Mouse (Mus musculus) erythroid progenitor cell, adult 5-6 weeks (primary cell): ENCODE results near the gene Eif2ak3. TPM values are rescaled to one million over a fixed set of nuclear protein-coding genes. Genes with fewer than 3 reads are reported as not detected.

ENCODE experiments used
- ATAC-seq: replicated peaks from 2 replicates; pipeline ENCODE4 v1.8.0; 2016; ENCODE audit warnings: moderate number of reproducible peaks, mild to moderate bottlenecking, moderate TSS enrichment, inconsistent platforms; ENCODE audit not compliant: poor library complexity, low FRiP score, severe bottlenecking
- total RNA-seq, 2 experiments: library from RNA; stranded (forward) in 1 of 2; stranded (reverse) in 1 of 2; fragments of 150-400 nt in 1 of 2; fragments of 186-747, 209-891 nt in 1 of 2; gene quantifications; 2 replicates each; pipeline versions ENCODE4 v1.2.3 to v1.2.4; 2015 to 2017; ENCODE audit warnings: low replicate concordance in 2 of 2

Gene Eif2ak3
- total RNA-seq, 2 experiments from 2014 or later = 9.4 to 29.8 TPM

DNA sequence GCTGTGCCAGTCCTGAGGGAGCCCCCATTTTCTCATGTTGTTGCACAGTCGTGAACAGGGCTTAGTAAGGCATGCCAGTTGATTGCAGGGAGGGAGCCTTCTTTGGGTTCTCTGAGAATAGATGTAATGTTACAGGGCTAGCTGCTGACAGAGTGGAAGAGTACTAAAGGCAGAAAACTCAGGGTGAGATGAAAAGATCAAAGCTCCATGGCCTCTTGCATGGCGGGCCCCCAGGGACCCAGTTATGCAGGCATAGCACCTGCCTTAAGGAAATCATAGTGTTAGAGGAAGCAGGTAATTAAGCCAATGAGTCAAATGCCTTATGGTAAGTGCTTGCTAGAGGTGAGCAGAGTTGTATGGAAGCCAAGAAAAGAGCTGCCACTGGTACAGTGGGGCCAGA is 14.9 kb upstream of the Eif2ak3 start:
- ATAC-seq = no peak

DNA sequence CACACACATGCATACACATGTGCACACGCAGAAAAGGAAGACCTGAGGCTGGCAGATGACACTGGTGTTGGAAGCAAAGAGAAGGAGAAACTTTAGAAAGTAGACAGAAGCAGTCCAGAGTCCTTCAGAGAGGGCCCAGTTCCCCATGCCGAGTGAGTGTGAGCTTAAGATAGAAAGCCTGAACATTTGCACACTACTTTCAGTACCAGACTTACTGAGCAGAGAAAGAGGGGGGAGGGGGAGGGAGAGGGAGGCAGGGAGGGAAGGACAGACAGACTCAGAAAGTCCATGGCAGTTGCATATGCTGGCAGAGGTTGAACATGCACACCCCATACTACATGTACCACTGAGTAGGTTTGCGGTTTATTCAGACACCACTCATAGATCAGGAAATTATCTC is 13.8 kb upstream of the Eif2ak3 start:
- no peak for ATAC-seq

DNA sequence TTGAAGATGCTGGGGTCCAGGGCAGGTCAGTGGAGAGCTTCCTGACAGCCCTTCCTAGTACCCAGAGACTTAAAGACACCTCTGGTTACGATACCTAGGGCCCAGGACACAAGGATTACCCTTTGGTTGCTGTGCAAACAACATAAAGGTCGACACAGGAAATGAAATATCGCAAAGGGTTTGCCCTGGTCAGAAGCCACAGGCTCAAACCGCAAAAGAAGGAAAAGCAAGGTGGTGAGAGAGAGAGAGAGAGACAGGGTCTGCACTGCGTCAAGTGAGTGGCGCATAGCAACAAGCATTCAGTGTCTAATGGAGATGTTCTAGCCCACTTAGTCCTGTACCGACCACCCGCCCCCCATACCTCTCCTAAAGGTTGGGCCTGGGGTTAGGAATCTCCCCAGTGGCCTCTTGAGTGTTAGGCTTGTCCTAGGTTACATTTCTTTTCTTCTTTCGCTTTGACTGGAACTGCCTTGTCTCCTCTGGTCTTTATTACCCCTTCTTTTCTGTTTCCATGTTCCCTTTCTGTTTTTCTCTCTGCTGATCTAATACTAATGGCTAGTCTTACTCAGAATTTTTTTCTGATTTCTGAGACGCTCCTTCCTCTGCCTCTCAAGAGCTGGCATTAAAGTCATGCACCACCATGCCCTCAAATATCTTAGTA is 13.0 kb upstream of the Eif2ak3 start:
- ATAC-seq = no peak

DNA sequence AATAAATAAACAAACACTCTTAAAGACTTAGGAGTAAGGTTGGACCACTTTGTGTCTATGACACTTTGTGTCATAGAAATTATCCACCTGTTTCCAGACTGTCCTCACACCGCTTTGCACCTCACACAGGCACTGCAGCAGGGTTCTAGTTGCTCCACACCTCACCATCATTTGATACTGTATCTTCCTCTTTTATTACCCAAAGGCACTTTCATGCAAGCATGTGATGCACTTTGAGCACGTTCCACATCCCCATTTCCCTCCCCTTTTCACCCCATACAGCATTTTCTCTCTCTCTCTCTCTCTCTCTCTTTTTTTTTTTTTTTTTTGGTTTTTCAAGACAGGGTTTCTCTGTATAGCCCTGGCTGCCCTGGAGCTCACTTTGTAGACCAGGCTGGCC is 7.0 kb upstream of the Eif2ak3 start:
- ATAC-seq = no peak

DNA sequence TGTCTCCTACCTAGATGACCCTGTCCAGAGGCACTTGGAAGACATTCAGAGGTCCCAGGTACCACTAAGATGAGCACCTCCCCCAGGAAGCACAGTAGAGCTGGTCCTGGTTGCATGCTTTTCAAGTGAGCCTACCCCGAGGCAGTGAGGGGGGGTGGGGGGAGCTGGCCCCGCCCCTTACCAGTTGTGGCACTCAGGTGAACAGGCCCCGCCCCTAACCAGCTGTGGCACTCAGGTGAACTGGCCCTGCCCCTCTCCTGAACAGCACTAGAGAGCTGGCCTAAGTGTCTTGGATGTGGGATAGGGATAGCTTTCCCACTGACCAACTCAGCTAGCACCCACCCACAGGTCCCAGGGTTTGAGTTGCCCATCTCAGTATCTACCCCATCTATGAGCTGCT is 5.8 kb upstream of the Eif2ak3 start:
- ATAC-seq = no peak

DNA sequence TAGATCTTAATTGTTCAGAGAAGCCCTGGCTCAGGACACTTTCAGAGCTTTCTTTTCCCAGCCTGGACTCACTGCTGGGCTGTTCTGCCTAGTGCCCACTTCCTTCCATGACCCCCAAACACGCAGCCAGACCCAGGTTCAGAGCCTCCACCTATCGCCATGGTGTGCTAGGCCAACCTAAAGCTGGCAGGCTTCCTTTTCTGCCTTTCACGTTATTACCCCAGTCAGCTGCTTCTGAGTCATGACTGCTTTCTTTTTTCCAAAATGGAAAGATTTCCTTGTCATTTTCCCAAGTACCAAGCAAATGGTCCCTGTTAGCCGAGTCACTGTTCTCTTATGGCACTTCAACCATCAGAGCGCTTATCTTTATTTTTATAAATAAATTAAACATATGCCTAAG is 4.0 kb upstream of the Eif2ak3 start:
- no peak for ATAC-seq

DNA sequence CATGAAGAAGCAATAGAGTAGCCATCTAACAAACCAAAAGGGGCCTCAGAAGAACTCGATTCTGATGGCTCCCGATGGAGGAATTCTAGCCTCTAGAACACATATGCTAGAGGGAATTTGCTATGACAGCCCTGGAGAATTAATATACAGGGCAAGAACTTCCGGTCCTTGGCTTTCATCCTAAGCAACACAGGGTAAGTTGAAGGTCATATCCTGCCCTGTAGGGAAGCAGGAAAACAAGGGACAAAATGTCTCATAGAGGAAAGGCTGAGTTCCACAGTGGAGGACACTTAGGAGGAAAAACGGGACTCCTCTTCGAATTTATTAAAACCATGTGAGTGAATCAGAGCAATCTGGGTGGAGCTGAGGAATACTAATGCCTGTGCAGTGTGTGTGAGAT is 1.3 kb upstream of the Eif2ak3 start:
- no peak for ATAC-seq

DNA sequence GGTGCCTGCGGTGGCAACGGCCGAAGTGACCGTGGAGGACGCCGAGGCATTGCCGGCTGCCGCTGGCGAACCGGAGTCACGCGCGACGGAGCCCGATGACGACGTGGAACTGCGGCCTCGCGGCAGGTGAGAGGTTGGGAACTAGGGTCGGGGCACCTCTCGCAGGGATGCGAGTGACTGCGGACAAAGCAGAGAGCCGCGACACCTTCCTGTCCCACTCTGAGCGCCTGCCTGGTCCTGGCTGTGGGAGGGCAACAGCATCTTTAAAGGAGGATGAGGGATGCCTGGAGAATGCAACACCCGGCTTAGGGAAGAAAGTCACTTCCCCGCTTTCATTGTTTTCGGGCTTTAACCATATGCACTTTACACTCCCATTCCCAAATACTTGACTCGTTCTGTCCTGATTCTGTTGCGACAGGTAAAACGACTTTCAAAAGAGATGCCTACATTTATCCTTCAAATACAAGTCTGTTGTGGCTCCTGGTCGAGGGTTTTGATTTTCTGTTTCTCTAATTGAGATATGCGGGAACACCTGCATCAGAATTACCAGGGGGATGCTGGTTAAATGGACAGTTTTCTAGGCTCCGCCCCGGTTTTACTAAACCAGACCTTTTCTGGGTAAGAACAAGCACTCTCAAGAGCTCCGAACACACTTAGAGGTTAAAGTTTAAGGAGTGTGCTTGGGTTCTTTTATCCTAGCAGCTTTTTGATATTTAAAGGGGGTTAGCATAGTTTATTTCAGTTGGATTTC is 756 bp downstream of the Eif2ak3 start:
- ATAC-seq = no peak

DNA sequence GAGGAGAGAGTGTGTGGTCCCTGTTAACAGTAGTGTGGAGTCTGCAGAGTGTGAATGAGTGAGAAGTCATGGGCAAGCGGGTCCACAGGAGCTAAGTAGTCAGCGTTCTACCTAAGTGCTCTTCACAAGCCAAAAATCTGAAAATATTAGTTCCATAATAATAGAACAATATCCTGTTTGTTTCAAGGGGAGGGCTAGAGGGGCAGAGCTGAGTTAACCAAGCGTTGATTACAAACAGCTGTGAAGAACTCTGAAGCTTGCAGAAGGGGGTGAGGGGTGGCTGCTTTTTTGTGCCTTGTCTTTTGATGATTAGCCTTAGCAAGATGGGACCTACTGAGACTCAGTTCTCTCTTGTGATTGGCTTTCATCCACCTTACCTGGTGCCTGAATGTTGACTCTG is 3.1 kb downstream of the Eif2ak3 start:
- ATAC-seq = no peak

DNA sequence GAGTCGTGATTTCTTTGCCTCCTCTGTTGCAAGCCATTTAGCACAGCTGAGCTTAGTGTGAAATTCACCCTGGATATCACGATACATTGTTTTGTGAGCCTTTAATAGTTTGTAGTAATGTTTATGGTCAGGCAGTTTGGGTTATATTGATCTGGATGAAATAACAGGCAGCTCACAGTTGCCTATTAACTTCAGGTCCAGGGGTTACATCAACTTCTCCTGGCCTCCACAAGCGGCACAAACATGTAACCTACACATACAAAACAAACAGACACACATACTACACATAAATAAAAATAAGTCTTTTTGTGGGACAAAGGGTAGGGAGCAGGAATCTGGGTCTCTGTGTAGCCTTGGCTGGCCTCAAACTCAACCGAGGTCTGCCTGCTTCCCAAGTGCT is 9.1 kb downstream of the Eif2ak3 start:
- ATAC-seq = no peak

DNA sequence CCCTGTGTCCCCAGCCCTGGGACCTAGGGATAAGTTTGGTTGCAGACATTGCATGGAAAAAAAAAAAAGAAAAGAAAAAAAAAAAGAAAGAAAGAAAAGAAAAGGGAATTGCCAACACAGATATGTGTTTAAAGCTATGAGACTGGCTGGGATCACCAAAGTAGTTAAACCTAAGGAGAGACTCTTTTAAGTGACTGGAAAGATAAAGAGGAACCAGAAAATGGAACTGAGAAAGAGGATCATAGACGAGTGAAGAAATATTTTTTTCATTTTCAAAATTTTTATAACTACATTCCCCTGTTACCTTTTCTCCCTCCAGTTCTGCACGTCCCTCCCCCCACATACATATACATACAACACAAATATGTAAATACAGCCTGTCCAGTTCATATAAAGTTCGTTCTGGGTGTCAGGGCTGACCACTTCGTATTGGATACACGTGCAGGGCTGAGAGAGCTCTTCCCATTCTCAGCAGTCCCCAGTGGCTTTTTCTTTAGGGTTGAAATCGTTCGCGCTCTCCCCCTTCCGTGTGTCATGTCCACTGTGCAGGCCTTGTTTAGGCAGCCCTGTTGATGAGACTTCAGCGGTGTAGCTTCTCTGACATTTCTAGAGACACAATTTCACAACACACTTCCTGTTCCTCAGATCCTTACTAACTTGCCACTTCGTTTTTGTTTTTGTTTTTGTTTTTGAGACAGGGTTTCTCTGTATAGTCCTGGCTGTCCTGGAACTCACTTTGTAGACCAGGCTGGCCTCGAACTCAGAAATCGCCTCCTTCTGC is 11.4 kb downstream of the Eif2ak3 start:
- ATAC-seq = no peak

DNA sequence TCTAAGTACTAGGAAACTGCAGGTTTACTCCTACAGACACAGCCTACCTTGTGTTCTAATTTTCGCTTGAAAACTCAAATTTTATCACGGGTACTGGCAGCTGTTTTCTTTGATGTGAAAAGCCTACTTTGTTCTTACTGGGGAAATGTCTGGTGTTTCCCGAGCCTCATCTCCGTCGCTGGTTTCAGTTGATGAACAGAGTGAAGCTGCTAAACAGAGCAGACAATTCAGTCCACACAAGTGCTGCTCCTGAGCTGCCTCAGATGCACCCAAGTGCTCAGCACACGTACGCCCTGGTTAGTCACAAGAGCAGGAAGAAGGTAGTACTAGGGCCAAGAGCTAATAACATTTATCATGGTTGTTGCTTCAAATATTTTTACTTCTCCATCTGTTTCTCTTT is 18.4 kb downstream of the Eif2ak3 start:
- no peak for ATAC-seq

DNA sequence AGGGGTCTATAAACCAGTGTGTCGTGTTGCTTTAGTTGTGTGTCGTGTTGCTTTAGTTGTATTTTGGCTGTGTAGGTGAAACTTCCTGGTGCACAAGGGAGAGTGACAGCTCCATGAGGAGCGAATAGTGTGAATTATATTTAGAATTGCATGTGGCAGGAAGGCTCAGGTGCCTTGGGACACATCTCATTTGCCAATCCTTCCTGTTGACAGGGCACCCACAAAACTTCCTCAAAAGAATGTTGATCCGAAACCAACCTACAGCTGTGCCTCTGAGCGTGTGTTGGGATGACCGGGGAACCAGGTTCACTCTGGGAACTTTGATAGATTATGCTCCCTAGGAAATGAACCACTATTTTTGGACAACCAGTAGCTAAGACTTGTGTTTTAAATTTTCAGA is 20.0 kb downstream of the Eif2ak3 start:
- no peak for ATAC-seq

DNA sequence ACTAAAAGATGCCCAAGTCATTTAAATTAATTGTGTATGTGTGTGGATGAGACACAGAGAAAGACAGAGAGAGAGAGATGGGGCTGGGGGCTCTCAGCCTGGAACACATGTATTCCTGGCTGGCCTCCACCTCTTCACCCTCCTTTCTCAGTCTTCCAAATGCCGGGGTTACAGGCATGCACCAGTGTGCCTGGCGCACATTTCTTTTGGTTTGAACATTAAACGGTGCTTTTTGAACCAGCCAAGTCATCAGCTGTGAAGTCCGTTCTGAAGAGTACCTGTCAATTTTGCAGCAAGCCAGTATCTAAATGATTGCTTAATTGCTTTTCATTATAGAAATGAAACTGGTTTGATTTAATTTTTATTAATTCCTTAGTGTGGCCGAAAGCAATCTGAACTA is 22.4 kb downstream of the Eif2ak3 start:
- no peak for ATAC-seq

DNA sequence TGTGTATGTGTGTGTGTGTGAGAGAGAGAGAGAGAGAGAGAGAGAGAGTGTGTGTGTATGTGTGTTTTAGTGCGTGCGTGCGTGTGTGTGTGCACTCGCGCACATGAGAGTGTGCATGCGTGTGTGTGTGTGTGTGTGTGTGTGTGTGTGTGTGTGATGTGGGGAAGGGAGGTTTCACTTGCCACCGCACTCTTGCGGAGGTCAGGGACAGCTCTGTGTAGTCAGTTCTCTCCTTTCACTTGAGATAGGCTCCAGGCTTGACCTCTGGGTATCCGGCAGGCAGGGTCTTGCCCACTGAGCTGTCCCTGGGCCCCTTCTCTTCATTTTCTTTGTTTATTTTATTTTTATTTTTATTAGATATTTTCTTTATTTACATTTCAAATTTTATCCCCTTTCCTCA is 23.0 kb downstream of the Eif2ak3 start:
- no peak for ATAC-seq

DNA sequence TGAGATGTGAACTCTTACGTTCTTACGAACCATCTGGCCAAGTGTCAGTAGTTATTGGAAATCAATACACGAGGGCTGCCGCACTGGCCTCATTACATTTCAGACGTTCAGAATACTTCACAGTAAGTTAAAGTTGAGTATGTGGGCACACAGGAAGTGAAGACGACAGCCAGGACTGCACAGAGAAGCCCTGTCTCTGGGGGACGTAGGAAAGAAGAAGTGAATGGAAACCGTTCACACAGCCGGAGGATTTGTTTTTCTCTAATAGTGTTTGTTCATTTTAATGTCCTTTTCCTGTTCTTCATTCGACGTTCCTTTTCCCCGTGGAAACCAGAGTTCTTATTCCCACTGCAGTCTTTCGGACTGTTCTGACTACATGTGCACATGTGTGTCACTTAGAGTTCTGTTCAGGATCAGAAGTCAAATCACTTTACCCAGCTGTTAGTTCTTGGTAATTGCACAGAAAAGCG is 27.2 kb downstream of the Eif2ak3 start:
- no peak for ATAC-seq

DNA sequence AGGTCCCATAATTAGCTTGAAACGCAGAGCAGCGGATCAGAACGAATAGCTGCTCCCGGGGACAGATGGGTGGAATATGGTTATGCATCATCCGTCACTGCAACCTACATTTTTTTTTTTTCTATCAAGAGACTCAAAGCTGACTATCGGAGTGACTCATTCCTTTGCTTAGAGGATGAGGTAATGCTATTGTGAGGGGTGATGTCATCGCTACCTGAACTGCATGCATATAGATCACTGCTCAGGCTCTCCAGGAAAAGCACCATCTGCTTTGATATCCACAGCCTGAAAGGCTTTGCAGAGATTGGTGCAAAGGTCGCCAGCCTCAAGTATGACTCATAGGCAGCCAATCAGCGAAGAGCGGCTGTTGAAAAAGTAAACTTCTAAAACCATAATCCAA is 27.8 kb downstream of the Eif2ak3 start:
- ATAC-seq = no peak

DNA sequence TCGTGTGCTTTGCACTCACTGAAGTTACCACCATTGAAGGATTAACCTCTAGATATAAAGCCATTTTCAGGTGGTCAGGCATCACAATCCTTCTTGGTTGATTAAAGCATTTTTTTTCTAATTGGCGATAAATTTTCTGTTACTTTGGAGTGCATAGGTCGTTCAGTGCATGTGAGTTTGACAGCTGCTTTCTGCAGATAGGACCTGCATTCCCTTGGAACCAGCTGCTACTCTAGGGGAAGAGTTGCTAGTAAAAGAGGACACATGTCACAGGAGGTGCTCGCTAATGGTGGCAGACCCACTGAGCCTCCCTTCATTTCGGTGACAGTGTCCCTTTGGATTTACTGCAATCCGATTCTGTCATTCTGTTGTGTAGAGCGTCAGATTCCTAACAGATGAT is 28.3 kb downstream of the Eif2ak3 start:
- ATAC-seq = no peak

DNA sequence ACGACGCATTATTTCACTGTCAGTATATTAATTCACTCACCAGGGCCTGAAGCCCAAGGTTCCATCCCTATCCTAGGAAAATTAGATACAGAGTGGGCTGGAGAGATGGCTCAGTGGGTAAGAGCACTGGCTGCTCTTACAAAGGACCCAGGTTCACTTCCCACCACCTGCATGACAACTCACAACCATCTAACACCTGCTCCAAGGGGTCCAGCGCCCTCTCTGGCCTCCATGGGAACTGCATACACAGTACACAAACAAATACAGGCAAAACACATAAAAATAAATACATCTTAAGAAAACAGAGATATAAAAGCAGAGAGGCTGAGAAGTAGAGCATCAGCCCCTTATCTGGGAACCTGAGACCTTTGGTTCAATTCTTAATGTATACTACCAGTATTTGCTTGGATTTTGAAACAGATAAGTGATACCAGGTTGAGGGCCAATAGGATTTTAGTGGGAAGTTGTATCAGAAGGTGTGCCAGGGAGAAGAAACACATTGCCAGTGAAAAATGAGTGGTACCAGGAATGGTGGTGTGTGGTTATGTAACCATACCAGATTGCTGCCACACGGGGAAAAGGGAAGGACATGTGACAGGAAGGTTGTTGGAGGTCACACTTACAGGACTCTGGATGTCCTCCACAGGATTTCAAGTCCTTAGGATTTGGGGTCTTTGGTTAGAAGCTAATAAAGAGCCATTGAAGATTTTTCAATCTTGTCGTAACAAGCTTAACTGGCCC is 29.9 kb downstream of the Eif2ak3 start:
- no peak for ATAC-seq

DNA sequence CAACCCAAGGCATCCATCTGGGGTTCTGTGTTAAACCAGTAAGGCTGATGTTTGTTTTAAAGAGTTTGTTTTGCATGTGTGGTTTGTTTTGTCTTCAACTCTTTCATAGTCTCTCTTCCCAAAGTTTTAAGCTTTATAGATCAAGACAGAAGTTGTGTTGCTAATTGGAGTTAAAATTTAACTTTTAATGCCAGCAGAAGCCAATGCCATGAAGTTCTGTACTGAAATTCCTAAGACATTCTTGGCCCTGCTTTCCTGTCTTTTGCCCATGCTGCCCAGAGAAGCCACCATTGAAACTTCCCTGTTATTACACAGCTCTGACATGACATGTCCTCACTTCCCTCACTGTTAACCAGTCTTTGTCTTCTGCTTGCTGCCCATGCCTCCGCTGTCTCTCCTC is 30.7 kb downstream of the Eif2ak3 start:
- ATAC-seq = no peak
